Mouse (Mus musculus) kidney, postnatal 4 days (tissue): ENCODE measurements around the gene 4930516K23Rik.

Experiments
- DNase-seq, 2 experiments: peaks; one replicate each; pipeline ENCODE4 v3.0.0; 2021; ENCODE audit warnings: mixed read lengths in 2 of 2

The 4930516K23Rik gene

GRCm38 (mm10) chr7:104061345-104061744 lies at the start of gene 4930516K23Rik:
TSS of gene 4930516K23Rik (minus strand) at chr7:104061445.
- DNase-seq, result no peak

- DNase-seq, result no peak
Observed at GRCm38 (mm10) chr7:104104757-104104972, 43.4 kb upstream of the 4930516K23Rik start, which contains the start of gene Olfr646. TSS of gene Olfr646 (plus strand) at chr7:104104873.

GRCm38 (mm10) chr7:104103913-104104756 lies 42.9 kb upstream of the 4930516K23Rik start:
- no peak for DNase-seq

- no peak for DNase-seq
Observed at GRCm38 (mm10) chr7:104085365-104085764, 24.1 kb upstream of the 4930516K23Rik start, which contains the start of gene Olfr645. TSS of gene Olfr645 (minus strand) at chr7:104085465.

- DNase-seq, result no peak
Observed at GRCm38 (mm10) chr7:104071769-104072168, 10.5 kb upstream of the 4930516K23Rik start, which contains the start of gene Olfr644. TSS of gene Olfr644 (minus strand) at chr7:104071869.

- DNase-seq, result no peak
Observed at GRCm38 (mm10) chr7:104059215-104059614, 2.0 kb downstream of the 4930516K23Rik start.

- DNase-seq, result no peak
Observed at GRCm38 (mm10) chr7:104052566-104052965, 8.7 kb downstream of the 4930516K23Rik start, which contains the start of gene Olfr642. TSS of gene Olfr642 (minus strand) at chr7:104052666.

- DNase-seq, result no peak
Observed at GRCm38 (mm10) chr7:104050745-104051144, 10.5 kb downstream of the 4930516K23Rik start.

- no peak for DNase-seq
Observed at GRCm38 (mm10) chr7:104035145-104035544, 26.1 kb downstream of the 4930516K23Rik start, which contains the start of gene Olfr641. TSS of gene Olfr641 (plus strand) at chr7:104035445.

- no peak for DNase-seq
Observed at GRCm38 (mm10) chr7:104026978-104027377, 34.3 kb downstream of the 4930516K23Rik start.

- no peak for DNase-seq
Observed at GRCm38 (mm10) chr7:104025473-104025872, 35.8 kb downstream of the 4930516K23Rik start, which contains the start of gene Olfr640. TSS of gene Olfr640 (minus strand) at chr7:104025573.

- DNase-seq, result no peak
Observed at GRCm38 (mm10) chr7:104021651-104022050, 39.6 kb downstream of the 4930516K23Rik start.

- DNase-seq, result no peak
Observed at GRCm38 (mm10) chr7:104018953-104019352, 42.3 kb downstream of the 4930516K23Rik start.

- DNase-seq, result no peak
Observed at GRCm38 (mm10) chr7:104017203-104017602, 44.0 kb downstream of the 4930516K23Rik start, which contains the start of gene Olfr639. TSS of gene Olfr639 (minus strand) at chr7:104017303.
